Comparison of ENCODE assay signal across 8 mouse cellular contexts in genomic region chr13:114817751-114818360, GRCm38 (mm10). TPM values are rescaled to one million over a fixed set of nuclear protein-coding genes. Genes with fewer than 3 reads are reported as not detected.
DNase-seq lines count a peak whose midpoint lies in the region; ATAC-seq and TF ChIP-seq lines count a peak whose summit lies in the region.

Gene Mocs2 (plus strand): TSS chr13:114818236.

- H3K79me2 ChIP-seq in MEL (ENCODE audit: control insufficient read depth, insufficient read depth, low read length, poor library complexity): peaks cover 6% of the 10 kb centered on the region

- peak; percentile 32 to 68; a peak in 2 of 4 replicates for TF ChIP-seq POLR2A in MEL (IDR thresholded peaks at IDR 0.05; ENCODE audit: control insufficient read depth in 1 of 2, insufficient read depth in 1 of 2, low read depth in 1 of 2, low read length in 2 of 2, poor library complexity in 1 of 2)
- TF ChIP-seq POLR2A in cerebellum, adult 2 months (IDR thresholded peaks at IDR 0.05; ENCODE audit: borderline replicate concordance, insufficient read depth, low read length): peak; percentile 64; the same call in 1 of the 2 replicates

- H3K4me2 ChIP-seq in lung, embryonic 16.5 days (ENCODE audit: low read depth, low read length): peak within 1 kb of the TSS; percentile 80

- peaks cover 0 to 7% of the 10 kb centered on the region in 2 experiments; a peak in 2 of 4 replicates for H3K4me1 ChIP-seq in MEL (ENCODE audit: control insufficient read depth in 1 of 2, insufficient read depth in 2 of 2, low read length in 2 of 2)
- H3K4me1 ChIP-seq in cerebellum, adult 2 months (ENCODE audit: control insufficient read depth, insufficient read depth, low read length): peaks cover 7% of the 10 kb centered on the region; the same call in 1 of the 2 replicates
- H3K4me1 ChIP-seq in lung, embryonic 16.5 days (replicated peaks; ENCODE audit: control insufficient read depth, insufficient read depth, low read length): peaks cover 7% of the 10 kb centered on the region; the same call in 1 of the 2 replicates

- peak within 1 kb of the TSS; percentile 90 to 95 for H3K4me3 ChIP-seq in MEL (ENCODE audit: control insufficient read depth in 1 of 2, insufficient read depth in 1 of 2, low read depth in 2 of 2, low read length in 2 of 2)
- peak within 1 kb of the TSS; percentile 85 for H3K4me3 ChIP-seq in cerebellum, adult 2 months (replicated peaks; ENCODE audit: insufficient read depth, low read depth, low read length)
- peak within 1 kb of the TSS; percentile 85 for H3K4me3 ChIP-seq in lung, embryonic 16.5 days (ENCODE audit: low read length)

- DNase-seq in MEL (ENCODE audit: low read depth, low spot score): peak; percentile 94
- DNase-seq in cerebellum, adult 2 months: peak; percentile 90 to 91
- peak; percentile 92 for DNase-seq in forelimb bud, embryonic 11.5 days (ENCODE audit: low read depth, low spot score)
- peak; percentile 69 for DNase-seq in layer of hippocampus, adult 9-10 months (ENCODE audit: low spot score)
- DNase-seq in ovary, postnatal 10 days (ENCODE audit: low spot score): peak; percentile 85
- DNase-seq in thymus, postnatal 10 days (ENCODE audit: low spot score in 2 of 2): peak; percentile 89 to 97

- TF ChIP-seq CTCF in MEL (IDR thresholded peaks at IDR 0.05 in 2 of 3, conservative IDR thresholded peaks at IDR 0.05 in 1 of 3; ENCODE audit: control insufficient read depth in 1 of 3, insufficient read depth in 1 of 3, low read depth in 2 of 3, low read length in 3 of 3, poor library complexity in 1 of 3, severe bottlenecking in 1 of 3): 0 out of 6 replicates have a peak, but pooled peaks of 1 of the 3 experiments have one; percentile 4
- TF ChIP-seq CTCF in cerebellum, adult 2 months (IDR thresholded peaks at IDR 0.05; ENCODE audit: borderline replicate concordance, insufficient read depth, low read depth, low read length): no peak

- no peak within 1 kb of the TSS for H3K27ac ChIP-seq in MEL (ENCODE audit: control insufficient read depth, low read depth, low read length)
- no peak within 1 kb of the TSS for H3K27ac ChIP-seq in cerebellum, adult 2 months (ENCODE audit: insufficient read depth, low read length)
- peak within 1 kb of the TSS; percentile 50; the same call in 1 of the 2 replicates for H3K27ac ChIP-seq in lung, embryonic 16.5 days (ENCODE audit: low read length)

- no peaks in the 10 kb centered on the region for H3K9me3 ChIP-seq in MEL (replicated peaks; ENCODE audit: insufficient read depth, low read length)
- no peaks in the 10 kb centered on the region for H3K9me3 ChIP-seq in lung, embryonic 16.5 days (ENCODE audit: control insufficient read depth, low read length)

- TF ChIP-seq RAD21 in MEL (IDR thresholded peaks at IDR 0.05; ENCODE audit: low read depth, low read length): no peak

- peak within 1 kb of the TSS; percentile 70 for H3K9ac ChIP-seq in MEL (ENCODE audit: control insufficient read depth, low read depth, low read length, poor library complexity, severe bottlenecking)
- peak within 1 kb of the TSS; percentile 78 for H3K9ac ChIP-seq in lung, embryonic 16.5 days (ENCODE audit: low read length)

- WGBS in cerebellum, adult 2 months: under 1% methylated on average over 39 of the region's 39 CpGs
- WGBS in lung, embryonic 16.5 days: under 1% methylated on average over 35 of the region's 39 CpGs

- no peak for TF ChIP-seq EP300 in MEL (IDR thresholded peaks at IDR 0.05; ENCODE audit: low read depth in 1 of 2, low read length in 2 of 2)

- peaks cover 0 to 5% of the 10 kb centered on the region in 2 experiments; a peak in 2 of 4 replicates for H3K36me3 ChIP-seq in MEL (ENCODE audit: control insufficient read depth in 1 of 2, insufficient read depth in 2 of 2, low read length in 2 of 2)
- H3K36me3 ChIP-seq in lung, embryonic 16.5 days (ENCODE audit: control insufficient read depth, insufficient read depth, low read length): peaks cover 8% of the 10 kb centered on the region; the same call in 1 of the 2 replicates

- ATAC-seq in hematopoietic stem cell, adult 5-6 weeks (replicated peaks in 1 of 2; ENCODE audit: insufficient read depth in 1 of 2, low FRiP score in 2 of 2, low TSS enrichment in 1 of 2, low read depth in 1 of 2, poor library complexity in 2 of 2, severe bottlenecking in 2 of 2): peak; percentile 92 to 95
- peak; percentile 99 for ATAC-seq in lung, embryonic 16.5 days (ENCODE audit: low read depth)

- no peaks in the 10 kb centered on the region for H3K27me3 ChIP-seq in MEL (ENCODE audit: control insufficient read depth in 1 of 2, insufficient read depth in 2 of 2, low read length in 2 of 2)
- H3K27me3 ChIP-seq in cerebellum, adult 2 months (ENCODE audit: control insufficient read depth, insufficient read depth, low read length): no peaks in the 10 kb centered on the region
- no peaks in the 10 kb centered on the region for H3K27me3 ChIP-seq in lung, embryonic 16.5 days (ENCODE audit: control insufficient read depth, insufficient read depth, low read depth, low read length)

TF ChIP-seq in MEL, 35 proteins besides CTCF, POLR2A, EP300 and RAD21:
- TF ChIP-seq ZKSCAN1 (IDR thresholded peaks at IDR 0.05; ENCODE audit: low read depth, low read length) (no peak), MAX (IDR thresholded peaks at IDR 0.05; ENCODE audit: low read length) (peak; percentile 60; the same call in 1 of the 2 replicates), NRF1 (IDR thresholded peaks at IDR 0.05; ENCODE audit: insufficient read depth, low read depth, low read length, poor library complexity, severe bottlenecking) (peak; percentile 97), ETS1 (IDR thresholded peaks at IDR 0.05; ENCODE audit: low read depth, low read length) (no peak), TCF12 (IDR thresholded peaks at IDR 0.05; ENCODE audit: low read depth, low read length) (0 out of 2 replicates have a peak, but pooled peaks have one; percentile 7), MAFK (IDR thresholded peaks at IDR 0.05; ENCODE audit: borderline replicate concordance, low read depth, low read length) (no peak), MXI1 (IDR thresholded peaks at IDR 0.05; ENCODE audit: low read depth, low read length) (peak; percentile 51; the same call in 1 of the 2 replicates), HCFC1 (IDR thresholded peaks at IDR 0.05; ENCODE audit: low read depth, low read length) (peak; percentile 63), TBP (IDR thresholded peaks at IDR 0.05; ENCODE audit: low read depth, low read length) (peak; percentile 37; the same call in 1 of the 2 replicates), SMC3 (IDR thresholded peaks at IDR 0.05; ENCODE audit: low read depth, low read length) (no peak), NELFE (IDR thresholded peaks at IDR 0.05; ENCODE audit: low read depth, low read length) (peak; percentile 80), ELF1 (IDR thresholded peaks at IDR 0.05; ENCODE audit: low read depth, low read length) (0 out of 2 replicates have a peak, but pooled peaks have one; percentile 14), MYC (IDR thresholded peaks at IDR 0.05; ENCODE audit: low read depth, low read length) (0 out of 2 replicates have a peak, but pooled peaks have one; percentile 4), SIN3A (IDR thresholded peaks at IDR 0.05; ENCODE audit: low read length) (peak; percentile 67)

RNA-seq across cellular contexts. Expression of gene Mocs2, which starts in this region (rescaled TPM):
- 46.9 and 59.2 TPM in 2 replicates for total RNA-seq in MEL (2012; rRNA removed)
- 10 to 100 TPM in 1 of 2 experiments, not detected in 1; 37.4 TPM for polyA plus RNA-seq in MEL (2012; ENCODE audit: insufficient read depth in 1 of 2, insufficient read length in 2 of 2, low read depth in 1 of 2, low replicate concordance in 2 of 2, missing spikeins in 1 of 2)
- polyA plus RNA-seq in cerebellum, adult 2 months (2012; rRNA removed): 84.4 and 91.4 TPM in 2 replicates
- total RNA-seq in hematopoietic stem cell, adult 5-6 weeks (2017): 40.4 and 49.4 TPM in 2 replicates
- 83.9 and 98.1 TPM in 2 replicates for polyA plus RNA-seq in lung, embryonic 16.5 days (2015; fragmentation: Nextera tagmentation; extraction: Ambion mirVana)
